Mouse (Mus musculus) CD8-positive naive resting alpha-beta T cell, adult 57 days (primary cell): ENCODE results near the gene B3gat1. TPM values are rescaled to one million over a fixed set of nuclear protein-coding genes. Genes with fewer than 3 reads are reported as not detected.

Experiments used
- total RNA-seq: library from RNA; stranded (reverse); gene quantifications from one replicate; pipeline ENCODE4 v1.2.4, GENCODE M21; 2023

B3gat1 gene
- not detected for total RNA-seq

DNA sequence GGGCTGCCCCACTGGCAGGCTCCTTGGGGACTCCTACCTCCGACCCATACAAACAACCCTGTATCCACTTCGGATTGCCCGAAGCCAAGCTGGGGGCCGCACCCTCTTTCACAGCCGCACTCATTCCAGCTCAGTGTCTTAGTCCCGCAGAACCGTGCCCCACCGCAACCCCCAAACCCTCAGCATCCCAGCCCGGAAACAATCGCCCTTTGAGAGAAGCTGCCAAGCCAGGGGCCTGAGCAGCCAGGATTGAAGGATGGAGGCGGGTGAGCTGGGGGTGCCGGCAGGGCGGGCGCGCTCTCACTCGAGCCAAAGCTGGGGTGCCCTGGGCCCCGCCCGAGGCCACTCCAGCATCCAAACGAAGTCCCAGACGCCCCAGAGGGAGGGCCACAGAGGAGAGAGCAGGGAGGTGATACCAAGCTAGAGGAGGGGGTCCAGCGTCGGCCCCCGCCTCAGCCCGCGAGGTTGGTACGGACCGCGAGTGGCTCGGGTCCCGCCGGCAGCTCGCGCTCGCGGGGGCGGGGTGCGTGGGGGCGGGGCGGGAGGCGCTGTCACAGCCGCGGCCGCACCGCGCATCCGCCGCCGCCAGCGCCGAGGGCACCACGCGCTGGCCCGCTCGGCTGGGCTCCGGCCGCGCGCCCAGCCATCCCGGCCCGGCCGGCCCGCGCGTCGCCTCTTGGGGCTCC lies at the start of gene B3gat1:
Gene B3gat1 (plus strand): TSS at position 523 of the 686 bp plus-strand sequence.

DNA sequence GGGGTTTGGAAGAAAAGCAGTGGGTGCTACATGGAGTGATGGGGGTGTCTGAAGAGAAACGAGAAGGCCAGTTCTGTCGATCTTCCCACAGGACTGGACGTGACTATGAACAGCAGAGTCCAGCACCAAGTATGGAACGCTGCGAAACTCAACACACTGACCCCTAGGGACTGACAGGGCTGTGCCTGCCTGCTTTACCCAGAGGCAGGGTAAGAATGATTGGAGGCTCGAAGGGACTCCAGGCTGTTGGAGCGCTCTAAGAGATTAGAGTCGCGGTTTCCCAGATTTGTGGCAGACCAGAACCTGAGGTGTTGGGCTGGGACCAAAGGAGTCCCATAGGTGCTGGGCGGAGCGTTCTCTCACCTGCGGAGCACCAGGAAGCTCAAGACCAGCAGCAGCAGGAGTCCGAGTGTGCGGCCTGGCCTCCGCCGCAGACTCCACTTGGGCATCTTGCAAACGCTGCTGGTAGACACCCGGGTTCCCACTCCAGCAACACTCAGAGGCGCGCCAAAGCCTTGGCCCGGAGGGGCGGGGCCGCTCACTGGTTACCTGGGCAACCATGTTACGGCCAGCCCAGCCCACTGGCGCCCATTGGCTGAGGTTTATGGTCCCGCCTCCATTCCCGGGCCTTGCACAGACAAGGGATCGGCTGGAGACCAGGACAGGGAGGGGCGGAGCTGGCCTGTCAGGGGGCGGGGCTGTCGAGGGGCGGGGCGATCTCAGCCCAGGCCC lies 72.6 kb downstream of the B3gat1 start, which contains the start of gene Glb1l2:
Gene Glb1l2 (minus strand): TSS at position 534 of the 732 bp plus-strand sequence.

Other genes starting within 250 kb of the B3gat1 start
- not detected for gene Glb1l2, start 72.7 kb downstream of the B3gat1 start, total RNA-seq
- gene Glb1l3, start 127.2 kb downstream of the B3gat1 start, total RNA-seq, result not detected
- not detected for gene Gm1110, start 189.4 kb downstream of the B3gat1 start, total RNA-seq